Mouse (Mus musculus) heart, embryonic 13.5 days (tissue): ENCODE data around the gene Tmem135. TPM values are rescaled to one million over a fixed set of nuclear protein-coding genes. Genes with fewer than 3 reads are reported as not detected.

ENCODE experiments used
- ATAC-seq: fragments of 200-750 bp; cut with Nextera tagmentation; 2 replicates; pipeline ENCODE4 v1.8.0; 2017; ENCODE audit warnings: moderate TSS enrichment; ENCODE audit not compliant: insufficient number of reproducible peaks, low FRiP score, low TSS enrichment; ENCODE audit errors: extremely low read depth
- H3K27ac ChIP-seq: fragments of 300-500 bp; sonication (generic); replicated peaks from 2 replicates; pipeline ENCODE4 v1.5.1; 2015; ENCODE audit warnings: moderate library complexity, mild to moderate bottlenecking, inconsistent platforms
- H3K27me3 ChIP-seq: fragments of 300-500 bp; sonication (generic); replicated peaks from 2 replicates; pipeline ENCODE4 v1.6.1; 2015; ENCODE audit warnings: mild to moderate bottlenecking, inconsistent platforms
- H3K36me3 ChIP-seq: fragments of 300-500 bp; sonication (generic); 2 replicates; pipeline ENCODE4 v1.6.1; 2015; ENCODE audit warnings: mild to moderate bottlenecking, inconsistent platforms
- H3K4me1 ChIP-seq: fragments of 300-500 bp; sonication (generic); 2 replicates; pipeline ENCODE4 v1.6.1; 2015; ENCODE audit warnings: inconsistent platforms
- H3K4me2 ChIP-seq: fragments of 300-500 bp; sonication (generic); 2 replicates; pipeline ENCODE4 v1.6.1; 2015; ENCODE audit warnings: inconsistent platforms, mild to moderate bottlenecking, moderate library complexity
- H3K4me3 ChIP-seq: fragments of 300-500 bp; sonication (generic); 2 replicates; pipeline ENCODE4 v1.5.1; 2015; ENCODE audit warnings: moderate library complexity, mild to moderate bottlenecking, inconsistent platforms
- H3K9ac ChIP-seq: fragments of 300-500 bp; sonication (generic); 2 replicates; pipeline ENCODE4 v1.6.1; 2015; ENCODE audit warnings: inconsistent platforms, mild to moderate bottlenecking, moderate library complexity
- H3K9me3 ChIP-seq: fragments of 300-500 bp; sonication (generic); 2 replicates; pipeline ENCODE4 v1.6.1; 2016; ENCODE audit warnings: inconsistent platforms
- WGBS: fragments of 180-500 bp; shearing (Covaris S2); methylation state at CpG from one replicate; pipeline ENCODE4 v1.1.7; 2015; ENCODE audit warnings: mixed read lengths; 5-methylcytosine and 5-hydroxymethylcytosine counted together
- polyA plus RNA-seq: library from polyadenylated mRNA; unstranded; fragments of >200 nt; fragmentation: Nextera tagmentation; extraction: Ambion mirVana; gene quantifications from 2 replicates; pipeline ENCODE4 v1.2.1, GENCODE M21; 2015

Tmem135 gene
- polyA plus RNA-seq, result 21.7 and 23.8 TPM in 2 replicates

DNA sequence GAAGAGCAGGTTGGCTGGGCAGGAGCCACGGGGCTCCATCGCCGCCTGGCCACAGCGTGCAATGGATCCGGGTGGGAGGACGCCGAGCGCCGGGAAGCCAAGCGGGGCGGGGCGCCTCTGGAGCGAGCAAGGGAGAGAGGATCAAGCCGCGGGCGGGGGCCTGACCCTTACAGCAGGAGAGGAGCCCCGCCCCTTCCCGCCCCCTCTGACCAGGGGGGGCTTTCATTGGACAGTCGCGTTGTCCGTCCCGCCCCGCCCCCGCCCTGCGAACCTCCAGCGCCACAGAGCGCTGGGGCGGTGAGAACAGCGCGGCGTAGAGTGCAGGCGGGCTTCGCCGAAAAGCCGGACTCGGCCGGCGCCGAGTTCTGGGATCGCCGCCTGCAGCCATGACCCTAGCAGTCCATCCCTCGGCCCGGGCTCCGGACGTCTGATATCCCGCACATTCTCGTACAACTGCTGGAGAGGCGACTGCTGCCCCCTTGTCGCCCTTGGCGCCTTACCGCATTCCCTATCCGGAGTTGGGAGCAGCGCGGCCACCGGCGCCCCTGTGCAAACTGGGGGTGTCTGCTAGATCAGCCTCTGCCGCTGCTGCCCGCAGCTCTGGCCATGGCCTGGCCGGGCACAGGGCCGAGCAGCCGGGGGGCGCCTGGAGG is at the start of gene Tmem135, which contains the start of gene Fzd4:
TSS of gene Tmem135 (minus strand) at position 142 of the 653 bp plus-strand sequence.
TSS of gene Fzd4 (plus strand) at position 275 of the 653 bp plus-strand sequence.
- H3K27ac ChIP-seq, result peak within 1 kb of the TSS; percentile 96
- H3K27me3 ChIP-seq, result no peaks in the 10 kb centered on the region
- peak within 1 kb of the TSS; percentile 96 for H3K9ac ChIP-seq
- peak within 1 kb of the TSS; percentile 88 for H3K4me3 ChIP-seq
- peaks cover 38% of the 10 kb centered on the region for H3K4me1 ChIP-seq
- H3K36me3 ChIP-seq, result peaks cover 24% of the 10 kb centered on the region
- WGBS, result under 1% methylated on average over 62 of the region's 62 CpGs
- ATAC-seq, result peak; percentile 98
- no peaks in the 10 kb centered on the region for H3K9me3 ChIP-seq
- H3K4me2 ChIP-seq, result peak within 1 kb of the TSS; percentile 93

DNA sequence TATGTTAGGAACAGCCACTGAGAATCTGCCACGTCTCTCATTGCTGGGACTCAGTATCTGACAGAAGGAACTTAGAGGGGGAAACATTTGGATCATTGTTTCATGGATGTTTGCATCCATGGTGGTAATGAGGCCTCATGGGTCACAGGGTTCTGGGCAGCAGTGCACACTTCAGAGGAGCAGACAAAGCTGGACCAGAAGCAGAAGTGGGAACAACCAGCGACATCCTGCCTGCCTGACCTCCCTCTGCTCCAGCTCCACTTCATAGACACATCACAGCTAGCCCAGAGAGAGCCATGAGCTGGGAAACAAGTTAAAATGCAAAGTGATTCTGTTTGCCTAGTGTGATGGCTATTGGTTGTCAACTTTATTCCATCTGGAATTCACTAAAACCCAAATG is 46.3 kb upstream of the Tmem135 start:
- WGBS, result 52% methylated on average over 2 of the region's 2 CpGs
- H3K9ac ChIP-seq, result no peak overlapping the region
- no peak overlapping the region for H3K27ac ChIP-seq
- H3K4me1 ChIP-seq, result 0 out of 2 replicates have a peak, but pooled peaks cover 4% of the 10 kb centered on the region
- ATAC-seq, result no peak
- H3K4me2 ChIP-seq, result no peak overlapping the region
- no peaks in the 10 kb centered on the region for H3K9me3 ChIP-seq
- no peak overlapping the region for H3K4me3 ChIP-seq
- no peaks in the 10 kb centered on the region for H3K36me3 ChIP-seq
- no peaks in the 10 kb centered on the region for H3K27me3 ChIP-seq

DNA sequence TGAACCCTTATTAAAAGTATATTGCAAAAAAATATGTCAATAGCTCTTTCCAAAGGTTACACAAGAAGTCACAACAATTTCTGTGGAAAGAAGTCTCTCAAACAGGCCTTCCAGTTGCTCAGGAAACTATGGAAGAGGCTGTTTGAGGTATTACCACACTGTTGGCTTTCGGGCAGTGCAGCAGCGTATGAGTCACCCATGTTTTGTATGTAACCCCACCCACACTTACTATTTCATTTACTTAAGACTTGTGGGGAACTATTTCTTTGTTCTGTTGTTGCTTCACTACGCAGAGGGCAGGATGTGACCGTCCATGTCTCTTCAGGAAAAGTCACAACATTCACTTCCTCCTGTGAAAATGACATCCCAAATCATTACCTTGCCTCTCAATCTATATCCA is 41.1 kb upstream of the Tmem135 start:
- no peak for ATAC-seq
- H3K4me1 ChIP-seq, result 0 out of 2 replicates have a peak, but pooled peaks cover 2% of the 10 kb centered on the region
- H3K4me3 ChIP-seq, result no peak overlapping the region
- H3K27me3 ChIP-seq, result no peaks in the 10 kb centered on the region
- no peak overlapping the region for H3K4me2 ChIP-seq
- H3K27ac ChIP-seq, result no peak overlapping the region
- 79% methylated on average over 4 of the region's 4 CpGs for WGBS
- no peaks in the 10 kb centered on the region for H3K9me3 ChIP-seq
- no peak overlapping the region for H3K9ac ChIP-seq
- no peaks in the 10 kb centered on the region for H3K36me3 ChIP-seq

DNA sequence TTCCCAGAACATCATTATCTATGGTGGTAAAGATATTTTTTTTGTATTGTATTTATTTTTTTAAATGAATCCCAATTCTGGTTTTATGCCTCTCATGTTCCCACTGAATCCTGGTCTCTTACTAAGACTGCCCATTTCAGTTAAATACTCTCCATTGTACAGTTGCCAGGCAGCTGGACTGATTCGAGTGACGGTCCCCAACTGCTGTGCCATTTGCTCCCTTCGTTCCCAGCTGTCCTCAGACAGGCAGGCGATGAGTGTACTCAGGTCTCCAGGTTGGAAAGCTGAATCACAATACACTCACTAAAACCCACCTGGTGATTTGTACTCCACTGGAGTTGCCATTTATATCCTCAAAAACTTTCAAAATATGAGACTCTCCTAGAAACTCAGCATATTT is 38.2 kb upstream of the Tmem135 start:
- H3K4me3 ChIP-seq, result no peak overlapping the region
- no peak overlapping the region for H3K9ac ChIP-seq
- ATAC-seq, result no peak
- no peaks in the 10 kb centered on the region for H3K9me3 ChIP-seq
- no peaks in the 10 kb centered on the region for H3K36me3 ChIP-seq
- no peak overlapping the region for H3K27ac ChIP-seq
- H3K4me1 ChIP-seq, result 0 out of 2 replicates have a peak, but pooled peaks cover 8% of the 10 kb centered on the region
- no peak overlapping the region for H3K4me2 ChIP-seq
- no peaks in the 10 kb centered on the region for H3K27me3 ChIP-seq
- 66% methylated on average over 4 of the region's 4 CpGs for WGBS

DNA sequence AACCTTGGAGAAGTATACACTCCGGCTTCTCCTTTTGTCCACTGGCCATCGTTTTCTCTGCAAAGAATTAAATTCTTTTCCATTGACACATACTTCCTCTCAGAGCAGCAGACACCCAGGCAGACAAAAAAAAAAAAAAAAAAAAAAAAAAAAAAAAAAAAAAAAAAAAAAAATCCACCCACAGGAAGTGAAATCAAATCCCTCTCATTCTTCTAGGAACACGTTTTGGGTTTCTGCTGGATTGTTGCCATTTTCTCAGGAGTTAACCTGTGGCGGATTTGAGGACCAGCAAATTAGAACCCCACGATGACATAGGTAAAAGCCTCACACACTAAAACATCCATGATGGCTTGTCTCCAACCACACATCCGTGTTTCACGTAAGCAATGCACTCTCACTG is 37.3 kb upstream of the Tmem135 start:
- H3K36me3 ChIP-seq, result no peaks in the 10 kb centered on the region
- WGBS, result 54% methylated on average over 7 of the region's 7 CpGs
- no peak for ATAC-seq
- H3K4me2 ChIP-seq, result no peak overlapping the region
- H3K27ac ChIP-seq, result peak overlapping the region; percentile 28; the same call in 1 of the 2 replicates
- peaks cover 8% of the 10 kb centered on the region; the same call in 1 of the 2 replicates for H3K4me1 ChIP-seq
- no peaks in the 10 kb centered on the region for H3K9me3 ChIP-seq
- no peak overlapping the region for H3K9ac ChIP-seq
- H3K4me3 ChIP-seq, result no peak overlapping the region
- no peaks in the 10 kb centered on the region for H3K27me3 ChIP-seq

DNA sequence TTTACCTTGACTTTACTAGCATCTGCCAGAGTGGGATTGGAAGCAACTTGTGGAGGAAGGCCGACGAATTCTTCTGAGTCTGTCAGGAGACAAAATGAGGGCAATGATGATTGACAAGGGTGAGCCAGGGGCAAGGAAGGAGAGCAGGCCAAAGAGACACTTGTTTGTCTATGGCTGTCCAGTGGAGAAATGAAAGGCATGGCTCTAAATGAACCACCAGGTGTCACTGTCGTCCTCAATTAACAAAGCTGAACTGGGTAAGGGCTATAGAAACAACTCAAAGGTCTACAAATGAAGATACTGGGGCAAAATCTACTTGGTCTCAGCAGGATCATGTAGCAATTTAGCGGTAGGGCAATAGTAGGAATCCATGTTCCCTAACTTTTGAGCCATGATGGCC is 33.6 kb upstream of the Tmem135 start:
- Histone ChIP-seq H3K4me3 (no peak overlapping the region), H3K27ac (no peak overlapping the region), H3K27me3 (no peaks in the 10 kb centered on the region), H3K9ac (no peak overlapping the region), H3K4me2 (no peak overlapping the region), H3K4me1 (peaks cover 25% of the 10 kb centered on the region), H3K36me3 (no peaks in the 10 kb centered on the region), H3K9me3 (no peaks in the 10 kb centered on the region)
- ATAC-seq, result no peak
- 28% methylated on average over 4 of the region's 4 CpGs for WGBS

DNA sequence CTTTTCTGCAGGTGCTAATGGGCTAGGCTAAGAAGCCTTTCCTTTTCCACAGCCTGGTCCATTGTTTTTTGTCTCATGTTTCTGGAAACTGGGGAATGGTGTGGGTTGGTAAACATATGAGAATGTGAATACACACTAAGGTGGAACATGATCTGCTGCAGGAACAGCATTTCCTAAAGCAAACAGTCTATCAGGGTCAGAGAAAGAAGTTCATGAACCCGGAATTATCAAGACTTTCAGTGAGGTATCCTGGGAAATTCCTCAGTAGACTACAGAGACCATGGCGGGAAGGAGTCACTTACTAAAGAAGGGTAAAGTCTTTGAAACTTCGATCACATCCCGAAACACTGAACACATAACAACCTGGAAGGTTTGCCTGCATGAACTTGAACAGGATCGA is 32.4 kb upstream of the Tmem135 start:
- Histone ChIP-seq H3K4me1 (peaks cover 25% of the 10 kb centered on the region), H3K4me2 (no peak overlapping the region), H3K4me3 (no peak overlapping the region), H3K36me3 (no peaks in the 10 kb centered on the region), H3K27me3 (no peaks in the 10 kb centered on the region), H3K9ac (no peak overlapping the region), H3K9me3 (no peaks in the 10 kb centered on the region), H3K27ac (no peak overlapping the region)
- WGBS, result 68% methylated on average over 5 of the region's 5 CpGs
- no peak for ATAC-seq

DNA sequence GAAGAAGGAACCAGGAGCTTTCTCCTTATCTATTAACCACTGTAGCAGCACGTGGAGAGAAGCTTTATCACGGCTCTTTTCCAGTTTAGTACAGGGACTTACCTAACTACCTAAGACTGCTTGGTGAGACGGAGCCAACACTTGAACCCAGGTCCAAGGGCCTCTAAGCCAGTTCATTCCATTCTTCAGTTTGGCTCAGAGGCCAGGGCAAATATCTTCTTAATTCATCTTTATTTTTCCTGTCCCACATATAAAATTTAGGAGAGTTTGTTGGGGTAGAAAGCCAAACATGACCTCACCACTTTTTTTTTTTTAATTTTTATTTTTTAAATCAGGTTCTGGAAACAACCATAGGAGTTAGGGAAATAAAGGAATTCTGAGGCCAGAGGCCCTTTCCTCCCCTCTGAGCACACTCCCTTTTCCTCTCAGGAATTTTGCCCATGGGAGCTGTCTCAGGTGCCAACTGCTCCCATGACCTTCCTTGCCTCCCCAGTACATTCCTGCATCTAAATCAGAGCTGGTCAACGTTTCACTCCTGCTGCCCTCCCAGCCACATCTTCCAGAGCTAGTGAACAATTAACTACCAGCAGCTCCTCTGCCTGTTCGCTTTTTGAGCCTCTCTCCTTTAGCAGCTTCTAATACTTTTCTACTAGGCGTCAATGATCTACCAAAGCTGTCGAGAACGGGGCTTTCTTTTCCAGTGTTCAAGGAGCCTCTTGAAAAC is 30.0 kb upstream of the Tmem135 start:
- Histone ChIP-seq H3K4me1 (peaks cover 23% of the 10 kb centered on the region), H3K4me2 (no peak overlapping the region), H3K9ac (no peak overlapping the region), H3K27me3 (no peaks in the 10 kb centered on the region), H3K27ac (peak overlapping the region; percentile 46; the same call in 1 of the 2 replicates), H3K4me3 (no peak overlapping the region), H3K36me3 (no peaks in the 10 kb centered on the region), H3K9me3 (no peaks in the 10 kb centered on the region)
- WGBS, result 34% methylated on average over 8 of the region's 8 CpGs
- no peak for ATAC-seq

DNA sequence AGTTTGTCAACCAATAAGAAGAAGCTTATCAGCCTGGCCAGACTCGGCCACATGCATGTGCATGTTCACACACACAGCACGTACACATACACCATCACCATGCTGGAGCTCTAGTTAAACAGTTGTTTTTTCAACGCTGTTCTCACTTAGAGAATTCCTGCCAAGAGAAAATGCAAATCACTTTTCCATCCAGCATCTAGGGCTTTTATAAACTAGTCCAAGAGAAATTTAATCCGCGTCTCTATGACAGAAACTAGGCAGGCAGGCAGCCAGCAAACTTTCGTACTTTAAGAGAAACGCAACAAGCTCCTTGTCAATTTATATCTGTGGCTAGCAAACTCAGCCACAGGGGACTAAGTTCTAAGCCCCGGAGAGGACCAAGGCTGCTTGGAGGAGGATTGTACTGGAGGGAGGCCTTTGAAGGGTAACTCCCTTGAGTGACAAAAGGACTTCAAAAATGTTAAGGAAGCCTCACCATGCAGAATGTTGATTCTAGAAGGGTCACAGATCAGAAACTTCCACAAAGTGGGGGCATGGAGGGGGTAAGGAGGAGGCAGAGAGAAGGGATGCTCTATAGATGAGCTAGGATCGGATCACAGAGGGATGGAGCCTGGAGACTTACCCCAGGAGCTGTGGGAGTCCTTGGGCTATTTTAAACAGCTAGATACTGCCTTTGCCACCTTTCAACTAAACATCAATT is 29.3 kb upstream of the Tmem135 start:
- Histone ChIP-seq H3K27me3 (no peaks in the 10 kb centered on the region), H3K4me2 (no peak overlapping the region), H3K9ac (no peak overlapping the region), H3K4me3 (no peak overlapping the region), H3K27ac (peak overlapping the region; percentile 46; the same call in 1 of the 2 replicates), H3K9me3 (no peaks in the 10 kb centered on the region), H3K36me3 (no peaks in the 10 kb centered on the region), H3K4me1 (peaks cover 23% of the 10 kb centered on the region)
- ATAC-seq, result no peak
- 49% methylated on average over 9 of the region's 9 CpGs for WGBS

DNA sequence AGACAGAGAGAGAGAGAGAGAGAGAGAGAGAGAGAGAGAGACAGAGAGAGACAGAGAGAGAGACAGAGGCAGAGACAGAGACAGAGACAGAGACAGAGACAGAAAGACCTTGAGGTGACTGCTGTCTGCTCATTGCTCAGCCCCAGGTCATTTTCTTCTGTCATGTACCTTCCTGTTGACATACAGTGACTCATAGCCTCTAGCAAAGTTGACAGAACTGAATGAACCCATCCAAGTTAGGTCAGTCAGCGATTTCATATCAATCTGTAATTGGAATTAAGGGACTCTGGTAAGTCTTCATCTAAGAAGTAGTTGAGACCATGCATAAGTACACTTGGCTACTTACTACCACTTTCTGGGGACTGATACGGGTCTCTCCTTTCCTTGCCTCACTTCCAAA is 27.2 kb upstream of the Tmem135 start:
- H3K9ac ChIP-seq, result no peak overlapping the region
- no peaks in the 10 kb centered on the region for H3K27me3 ChIP-seq
- no peak for ATAC-seq
- WGBS, result 71% methylated on average over 2 of the region's 2 CpGs
- H3K36me3 ChIP-seq, result no peaks in the 10 kb centered on the region
- no peak overlapping the region for H3K27ac ChIP-seq
- H3K9me3 ChIP-seq, result no peaks in the 10 kb centered on the region
- peaks cover 17% of the 10 kb centered on the region for H3K4me1 ChIP-seq
- no peak overlapping the region for H3K4me3 ChIP-seq
- H3K4me2 ChIP-seq, result no peak overlapping the region

DNA sequence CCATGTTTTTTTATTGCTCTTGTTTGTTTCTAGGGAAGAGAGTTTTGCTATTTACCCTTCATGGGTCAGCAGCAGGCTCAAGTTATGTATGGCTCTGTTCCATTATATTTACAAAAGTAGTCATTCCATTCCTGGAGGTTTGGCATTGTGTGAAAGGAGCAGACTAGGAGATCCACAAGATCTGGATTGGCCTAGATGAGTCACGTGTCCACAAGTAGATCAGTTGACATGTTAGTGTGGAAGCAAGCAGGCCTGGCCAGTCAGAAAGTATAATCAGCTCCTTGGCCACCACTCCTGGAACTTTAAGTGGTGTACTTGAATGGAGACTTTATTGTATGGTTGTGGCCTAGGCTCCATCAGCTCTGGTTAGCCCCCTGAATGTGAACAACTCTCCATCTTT is 25.3 kb upstream of the Tmem135 start:
- Histone ChIP-seq H3K9ac (no peak overlapping the region), H3K27me3 (no peaks in the 10 kb centered on the region), H3K4me1 (peaks cover 15% of the 10 kb centered on the region), H3K27ac (no peak overlapping the region), H3K4me3 (no peak overlapping the region), H3K9me3 (no peaks in the 10 kb centered on the region), H3K4me2 (no peak overlapping the region), H3K36me3 (no peaks in the 10 kb centered on the region)
- ATAC-seq, result no peak
- 67% methylated on average over 1 of the region's 1 CpGs for WGBS
